Comparison of ENCODE assay signal across 8 mouse cellular contexts in genomic region chr5:21785053-21785452, GRCm38 (mm10). TPM values are rescaled to one million over a fixed set of nuclear protein-coding genes. Genes with fewer than 3 reads are reported as not detected.
DNase-seq lines count a peak whose midpoint lies in the region; ATAC-seq and TF ChIP-seq lines count a peak whose summit lies in the region.

Dnajc2 (minus strand) TSS chr5:21785251.
Psmc2 (plus strand) TSS chr5:21785283.

- peak; percentile 97 for DNase-seq in ZHBTc4 (ENCODE audit: low read depth, low spot score)
- peak; percentile 94 for DNase-seq in gastrocnemius, adult 2 months
- DNase-seq in hindbrain, postnatal 0 days (ENCODE audit: low spot score) = peak; percentile 96
- DNase-seq in left cerebral cortex, adult 2 months (ENCODE audit: extremely low spot score in 1 of 2, low spot score in 2 of 2) = peak; percentile 87 to 90
- peak; percentile 85 to 86 for DNase-seq in right cerebral cortex, adult 2 months (ENCODE audit: low spot score in 2 of 2)
- peak; percentile 90 for DNase-seq in urinary bladder, postnatal 14 days (ENCODE audit: low spot score)

- peak within 1 kb of the TSS; percentile 91 for H3K27ac ChIP-seq in gastrocnemius, adult 2 months
- H3K27ac ChIP-seq in hindbrain, postnatal 0 days = peak within 1 kb of the TSS; percentile 75
- H3K27ac ChIP-seq in left cerebral cortex, adult 2 months = peak within 1 kb of the TSS; percentile 90

- ATAC-seq in common myeloid progenitor, adult 5-6 weeks (replicated peaks; ENCODE audit: low read depth, poor library complexity, severe bottlenecking) = peak; percentile 76
- ATAC-seq in hindbrain, postnatal 0 days = peak; percentile 96
- ATAC-seq in megakaryocyte, adult 5-6 weeks (ENCODE audit: poor library complexity, severe bottlenecking) = peak; percentile 90

- no peak for TF ChIP-seq CTCF in gastrocnemius, adult 2 months (IDR thresholded peaks at IDR 0.05)
- TF ChIP-seq CTCF in hindbrain, postnatal 0 days (IDR thresholded peaks at IDR 0.05; ENCODE audit: low read depth) = no peak
- no peak for TF ChIP-seq CTCF in left cerebral cortex, adult 2 months (IDR thresholded peaks at IDR 0.05)

- WGBS in hindbrain, postnatal 0 days = under 1% methylated on average over 35 of the region's 37 CpGs

- no peaks in the 10 kb centered on the region for H3K27me3 ChIP-seq in hindbrain, postnatal 0 days (ENCODE audit: insufficient read depth, low read length)

- H3K9me3 ChIP-seq in hindbrain, postnatal 0 days (ENCODE audit: low read length) = no peaks in the 10 kb centered on the region

- intact Hi-C loops in gastrocnemius, adult 2 months (cut with DNase I) = no loop called here
- intact Hi-C loops in left cerebral cortex, adult 2 months (cut with DNase I) = loop anchor here (5.0 kb wide), 2 partner anchors 118 to 732 kb away; no protein-coding TSS in a partner anchor

- peaks cover 9% of the 10 kb centered on the region for H3K4me1 ChIP-seq in hindbrain, postnatal 0 days (ENCODE audit: insufficient read depth, low read length)

- H3K4me3 ChIP-seq in gastrocnemius, adult 2 months = peak within 1 kb of the TSS; percentile 84
- peak within 1 kb of the TSS; percentile 91 for H3K4me3 ChIP-seq in hindbrain, postnatal 0 days (ENCODE audit: low read length)
- H3K4me3 ChIP-seq in left cerebral cortex, adult 2 months = peak within 1 kb of the TSS; percentile 89

- H3K4me2 ChIP-seq in hindbrain, postnatal 0 days (ENCODE audit: low read depth, low read length) = peak within 1 kb of the TSS; percentile 99

- H3K9ac ChIP-seq in hindbrain, postnatal 0 days (replicated peaks; ENCODE audit: low read length) = peak within 1 kb of the TSS; percentile 78

- peaks cover 28% of the 10 kb centered on the region for H3K36me3 ChIP-seq in hindbrain, postnatal 0 days (ENCODE audit: insufficient read depth, low read length)

RNA-seq across cellular contexts. Expression of gene Dnajc2, which starts in this region (rescaled TPM):
- total RNA-seq in common myeloid progenitor, adult 5-6 weeks (2017) = 203 and 206 TPM in 2 replicates
- 10 to 100 TPM; 21.4 to 24.7 TPM for total RNA-seq in gastrocnemius, adult 2 months (2021)
- total RNA-seq in hindbrain, postnatal 0 days (2014; rRNA removed) = 14.5 and 20.0 TPM in 2 replicates
- 69.8 and 70.7 TPM in 2 replicates for polyA plus RNA-seq in hindbrain, postnatal 0 days (2015; fragmentation: Nextera tagmentation; extraction: Ambion mirVana)
- total RNA-seq in left cerebral cortex, adult 2 months (2021) = 10 to 100 TPM; 34.4 to 34.9 TPM
- 51.2 and 64.5 TPM in 2 replicates for total RNA-seq in megakaryocyte, adult 5-6 weeks (2015)
- total RNA-seq in megakaryocyte, adult 5-6 weeks (2017) = 80.0 and 85.3 TPM in 2 replicates

RNA-seq across cellular contexts. Expression of gene Psmc2, which starts in this region (rescaled TPM):
- total RNA-seq in common myeloid progenitor, adult 5-6 weeks (2017) = 111 and 126 TPM in 2 replicates
- total RNA-seq in gastrocnemius, adult 2 months (2021) = 100 to 1,000 TPM; 111 to 127 TPM
- 28.3 and 36.9 TPM in 2 replicates for total RNA-seq in hindbrain, postnatal 0 days (2014; rRNA removed)
- 185 and 186 TPM in 2 replicates for polyA plus RNA-seq in hindbrain, postnatal 0 days (2015; fragmentation: Nextera tagmentation; extraction: Ambion mirVana)
- 100 to 1,000 TPM; 105 to 113 TPM for total RNA-seq in left cerebral cortex, adult 2 months (2021)
- 87.2 and 99.0 TPM in 2 replicates for total RNA-seq in megakaryocyte, adult 5-6 weeks (2015)
- 71.2 and 76.6 TPM in 2 replicates for total RNA-seq in megakaryocyte, adult 5-6 weeks (2017)

Comparison
In these comparisons a context has a peak if more than half of its experiments do, and no peak if none do; other contexts are left out.
1. Peak in every context shown above with its lines: DNase-seq, ATAC-seq, H3K4me3 ChIP-seq and H3K27ac ChIP-seq.